33 mouse cellular contexts compared by ENCODE assay signal in genomic region chr6:41721430-41721829, GRCm38 (mm10). TPM values are rescaled to one million over a fixed set of nuclear protein-coding genes. Genes with fewer than 3 reads are reported as not detected.
DNase-seq lines count a peak whose midpoint lies in the region; ATAC-seq and TF ChIP-seq lines count a peak whose summit lies in the region.
"Had no signal": no experiment of that assay in that cellular context is flagged by ENCODE, and none has a peak within 500 bp of the region (broad histone marks: within the 10 kb centered on the region; RNA-seq: fewer than 3 reads in every experiment).

No protein-coding gene starts in this region.

- no peaks in the 10 kb centered on the region for H3K9me3 ChIP-seq in G1E (replicated peaks)
- no peaks in the 10 kb centered on the region for H3K9me3 ChIP-seq in liver, embryonic 13.5 days (replicated peaks)
- H3K9me3 ChIP-seq in hindbrain, postnatal 0 days (ENCODE audit: low read length): no peaks in the 10 kb centered on the region
- H3K9me3 ChIP-seq: embryonic facial prominence, embryonic 12.5 days; embryonic facial prominence, embryonic 15.5 days; hindbrain, embryonic 12.5 days; hindbrain, embryonic 15.5 days had no signal

- no peak overlapping the region for H3K4me2 ChIP-seq in liver, embryonic 13.5 days
- H3K4me2 ChIP-seq in hindbrain, postnatal 0 days (ENCODE audit: low read depth, low read length): no peak overlapping the region
- H3K4me2 ChIP-seq: embryonic facial prominence, embryonic 12.5 days; embryonic facial prominence, embryonic 15.5 days; heart, embryonic 11.5 days; hindbrain, embryonic 12.5 days; hindbrain, embryonic 15.5 days had no signal

- no peak overlapping the region for H3K27ac ChIP-seq in liver, embryonic 13.5 days
- H3K27ac ChIP-seq in cerebellum, adult 2 months (ENCODE audit: insufficient read depth, low read length): no peak overlapping the region
- no peak overlapping the region for H3K27ac ChIP-seq in hindbrain, postnatal 0 days
- H3K27ac ChIP-seq: embryonic facial prominence, embryonic 12.5 days; embryonic facial prominence, embryonic 15.5 days; gastrocnemius, adult 2 months; hindbrain, embryonic 12.5 days; hindbrain, embryonic 15.5 days had no signal

- peaks cover 16% of the 10 kb centered on the region for H3K4me1 ChIP-seq in G1E (ENCODE audit: insufficient read depth, low read depth, low read length)
- peaks cover 14% of the 10 kb centered on the region for H3K4me1 ChIP-seq in liver, embryonic 13.5 days (replicated peaks)
- H3K4me1 ChIP-seq in cerebellum, adult 2 months (ENCODE audit: control insufficient read depth, insufficient read depth, low read length): no peaks in the 10 kb centered on the region
- H3K4me1 ChIP-seq in hindbrain, postnatal 0 days (ENCODE audit: insufficient read depth, low read length): no peaks in the 10 kb centered on the region
- H3K4me1 ChIP-seq: embryonic facial prominence, embryonic 12.5 days; embryonic facial prominence, embryonic 15.5 days; hindbrain, embryonic 12.5 days; hindbrain, embryonic 15.5 days had no signal

- no peak overlapping the region for H3K4me3 ChIP-seq in G1E (ENCODE audit: low read depth, low read length)
- no peak overlapping the region for H3K4me3 ChIP-seq in liver, embryonic 13.5 days (replicated peaks)
- no peak overlapping the region for H3K4me3 ChIP-seq in cerebellum, adult 2 months (replicated peaks; ENCODE audit: insufficient read depth, low read depth, low read length)
- H3K4me3 ChIP-seq in hindbrain, postnatal 0 days (ENCODE audit: low read length): no peak overlapping the region
- H3K4me3 ChIP-seq: embryonic facial prominence, embryonic 12.5 days; embryonic facial prominence, embryonic 15.5 days; gastrocnemius, adult 2 months; hindbrain, embryonic 12.5 days; hindbrain, embryonic 15.5 days had no signal

- WGBS in liver, embryonic 13.5 days (ENCODE audit: insufficient replicate concordance): 36% methylated on average over 2 of the region's 2 CpGs
- WGBS in cerebellum, adult 2 months: 93% methylated on average over 2 of the region's 2 CpGs
- whole genome bisulfite sequencing in hindbrain, postnatal 0 days: 87% methylated on average over 2 of the region's 2 CpGs

- no peak for TF ChIP-seq CTCF in G1E (IDR thresholded peaks at IDR 0.05; ENCODE audit: low read depth, low read length)
- no peak for TF ChIP-seq CTCF in cerebellum, adult 2 months (IDR thresholded peaks at IDR 0.05; ENCODE audit: borderline replicate concordance, insufficient read depth, low read depth, low read length)
- TF ChIP-seq CTCF in hindbrain, postnatal 0 days (IDR thresholded peaks at IDR 0.05; ENCODE audit: low read depth): no peak

- peak; percentile 40 for ATAC-seq in G1E (ENCODE audit: extremely low read depth, insufficient number of reproducible peaks, low FRiP score, poor library complexity, severe bottlenecking)
- peak; percentile 75 for ATAC-seq in liver, embryonic 13.5 days (ENCODE audit: low read depth)
- peak; percentile 34; the same call in 1 of the 2 replicates for ATAC-seq in megakaryocyte progenitor cell, adult 5-6 weeks (replicated peaks; ENCODE audit: poor library complexity)
- ATAC-seq in hindbrain, postnatal 0 days: no peak
- ATAC-seq: activated CD4-positive, CD25-positive, alpha-beta regulatory T cell, adult 4 months; CD4-positive, CD25-positive, alpha-beta regulatory T cell, adult 4 months; forebrain, embryonic 14.5 days; forebrain, postnatal 0 days had no signal

- TF ChIP-seq POLR2A in cerebellum, adult 2 months (IDR thresholded peaks at IDR 0.05; ENCODE audit: borderline replicate concordance, insufficient read depth, low read length): no peak

- no peaks in the 10 kb centered on the region for H3K36me3 ChIP-seq in G1E (replicated peaks)
- H3K36me3 ChIP-seq in liver, embryonic 13.5 days: no peaks in the 10 kb centered on the region
- H3K36me3 ChIP-seq in hindbrain, postnatal 0 days (ENCODE audit: insufficient read depth, low read length): no peaks in the 10 kb centered on the region
- H3K36me3 ChIP-seq: embryonic facial prominence, embryonic 12.5 days; embryonic facial prominence, embryonic 15.5 days; hindbrain, embryonic 12.5 days; hindbrain, embryonic 15.5 days had no signal

- no peak overlapping the region for H3K9ac ChIP-seq in liver, embryonic 13.5 days
- H3K9ac ChIP-seq in hindbrain, postnatal 0 days (replicated peaks; ENCODE audit: low read length): no peak overlapping the region
- H3K9ac ChIP-seq: embryonic facial prominence, embryonic 12.5 days; embryonic facial prominence, embryonic 15.5 days; forebrain, postnatal 0 days; hindbrain, embryonic 12.5 days; hindbrain, embryonic 15.5 days had no signal

- DNase-seq in G1E (ENCODE audit: low spot score): no peak
- DNase-seq in liver, embryonic 13.5 days: no peak
- DNase-seq in adrenal gland, adult 18-20 months (ENCODE audit: low spot score in 2 of 2): no peak
- no peak for DNase-seq in cerebellum, adult 2 months
- no peak for DNase-seq in hindbrain, postnatal 0 days (ENCODE audit: low spot score)
- DNase-seq: adrenal gland, postnatal 10 days; adrenal gland, postnatal 36 days; cerebellum, adult 18-20 months; cerebellum, adult 9-11 months; cerebellum, postnatal 25 days; forebrain, postnatal 0 days; gastrocnemius, adult 2 months; gastrocnemius, postnatal 14 days; heart, adult 11 months had no signal

- H3K27me3 ChIP-seq in G1E (ENCODE audit: insufficient read depth, low read length): no peaks in the 10 kb centered on the region
- no peaks in the 10 kb centered on the region for H3K27me3 ChIP-seq in liver, embryonic 13.5 days
- H3K27me3 ChIP-seq in cerebellum, adult 2 months (ENCODE audit: control insufficient read depth, insufficient read depth, low read length): no peaks in the 10 kb centered on the region
- no peaks in the 10 kb centered on the region for H3K27me3 ChIP-seq in hindbrain, postnatal 0 days (ENCODE audit: insufficient read depth, low read length)
- H3K27me3 ChIP-seq: embryonic facial prominence, embryonic 12.5 days; embryonic facial prominence, embryonic 15.5 days; hindbrain, embryonic 12.5 days; hindbrain, embryonic 15.5 days had no signal

RNA-seq across cellular contexts. Expression of gene Kel, which starts 17.3 kb away (rescaled TPM):
- total RNA-seq in G1E (2014; fragmentation: Nextera tagmentation): 26.4 and 152 TPM in 2 replicates
- total RNA-seq in G1E (2017): 14.7 and 16.5 TPM in 2 replicates
- 1.1 and 1.6 TPM in 2 replicates for polyA plus RNA-seq in G1E (2012)
- 237 and 259 TPM in 2 replicates for polyA plus RNA-seq in liver, embryonic 13.5 days (2015; fragmentation: Nextera tagmentation; extraction: Ambion mirVana)
- 15.2 and 34.6 TPM in 2 replicates for total RNA-seq in megakaryocyte progenitor cell, adult 5-6 weeks (2015)
- total RNA-seq in megakaryocyte progenitor cell, adult 5-6 weeks (2017): 4.7 and 9.3 TPM in 2 replicates
- total RNA-seq in adrenal gland, adult 18-20 months (2021): not detected
- polyA plus RNA-seq in cerebellum, adult 2 months (2012; rRNA removed): not detected in 2 replicates
- not detected in 2 replicates for total RNA-seq in hindbrain, postnatal 0 days (2014; rRNA removed)
- polyA plus RNA-seq in hindbrain, postnatal 0 days (2015; fragmentation: Nextera tagmentation; extraction: Ambion mirVana): 0.06 TPM in 1 of 2 replicates, not detected in the other
- total RNA-seq: adrenal gland, postnatal 36 days; forebrain, postnatal 0 days; gastrocnemius, adult 2 months; gastrocnemius, postnatal 14 days had no signal
- polyA plus RNA-seq: C2C12; CD4-positive, CD25-positive, alpha-beta regulatory T cell, adult 4 months; forebrain, postnatal 0 days had no signal

RNA-seq across cellular contexts. Expression of gene Llcfc1, which starts 37.2 kb away (rescaled TPM):
- total RNA-seq in G1E (2014; fragmentation: Nextera tagmentation) (not detected in 2 replicates), G1E (2017) (not detected in 2 replicates)
- polyA plus RNA-seq in G1E (2012): not detected in 2 replicates
- not detected in 2 replicates for polyA plus RNA-seq in liver, embryonic 13.5 days (2015; fragmentation: Nextera tagmentation; extraction: Ambion mirVana)
- total RNA-seq in megakaryocyte progenitor cell, adult 5-6 weeks (2015): not detected in 2 replicates
- total RNA-seq in megakaryocyte progenitor cell, adult 5-6 weeks (2017): not detected in 2 replicates
- not detected for total RNA-seq in adrenal gland, adult 18-20 months (2021)
- not detected in 2 replicates for polyA plus RNA-seq in cerebellum, adult 2 months (2012; rRNA removed)
- 0.21 TPM in 1 of 2 replicates, not detected in the other for total RNA-seq in hindbrain, postnatal 0 days (2014; rRNA removed)
- not detected in 2 replicates for polyA plus RNA-seq in hindbrain, postnatal 0 days (2015; fragmentation: Nextera tagmentation; extraction: Ambion mirVana)
- total RNA-seq: adrenal gland, postnatal 10 days; adrenal gland, postnatal 36 days; common myeloid progenitor, adult 5-6 weeks; forebrain, postnatal 0 days; gastrocnemius, adult 2 months; gastrocnemius, postnatal 14 days; gastrocnemius, postnatal 4 days; heart, adult 8-10 months; heart, postnatal 25 days; hematopoietic stem cell, adult 5-6 weeks had no signal
- polyA plus RNA-seq: activated CD4-positive, CD25-positive, alpha-beta regulatory T cell, adult 4 months; C2C12; CD4-positive, CD25-positive, alpha-beta regulatory T cell, adult 4 months; embryonic facial prominence, embryonic 12.5 days; embryonic facial prominence, embryonic 15.5 days; forebrain, embryonic 11.5 days; forebrain, embryonic 14.5 days; forebrain, postnatal 0 days; frontal cortex, adult 2 months; heart, embryonic 11.5 days; heart, embryonic 14.5 days; heart, postnatal 0 days; hindbrain, embryonic 12.5 days; hindbrain, embryonic 15.5 days had no signal

RNA-seq across cellular contexts. Expression of gene Trpv5, which starts 40.9 kb away (rescaled TPM):
- not detected in 2 replicates for total RNA-seq in G1E (2014; fragmentation: Nextera tagmentation)
- 0.16 TPM in 1 of 2 replicates, not detected in the other for total RNA-seq in G1E (2017)
- polyA plus RNA-seq in G1E (2012): not detected in 2 replicates
- 0.08 TPM in 1 of 2 replicates, not detected in the other for polyA plus RNA-seq in liver, embryonic 13.5 days (2015; fragmentation: Nextera tagmentation; extraction: Ambion mirVana)
- total RNA-seq in megakaryocyte progenitor cell, adult 5-6 weeks (2015): 0.10 TPM in 1 of 2 replicates, not detected in the other
- total RNA-seq in megakaryocyte progenitor cell, adult 5-6 weeks (2017): not detected in 2 replicates
- total RNA-seq in adrenal gland, adult 18-20 months (2021): not detected
- polyA plus RNA-seq in cerebellum, adult 2 months (2012; rRNA removed): not detected in 2 replicates
- not detected in 2 replicates for total RNA-seq in hindbrain, postnatal 0 days (2014; rRNA removed)
- not detected in 2 replicates for polyA plus RNA-seq in hindbrain, postnatal 0 days (2015; fragmentation: Nextera tagmentation; extraction: Ambion mirVana)
- total RNA-seq: adrenal gland, postnatal 10 days; common myeloid progenitor, adult 5-6 weeks; forebrain, postnatal 0 days; gastrocnemius, adult 2 months; gastrocnemius, postnatal 14 days; gastrocnemius, postnatal 4 days; heart, adult 8-10 months; heart, postnatal 25 days; hematopoietic stem cell, adult 5-6 weeks had no signal
- polyA plus RNA-seq: C2C12; CD4-positive, CD25-positive, alpha-beta regulatory T cell, adult 4 months; embryonic facial prominence, embryonic 12.5 days; embryonic facial prominence, embryonic 15.5 days; forebrain, embryonic 11.5 days; forebrain, embryonic 14.5 days; forebrain, postnatal 0 days; frontal cortex, adult 2 months; heart, embryonic 11.5 days; heart, embryonic 14.5 days; heart, postnatal 0 days; hindbrain, embryonic 12.5 days; hindbrain, embryonic 15.5 days had no signal

RNA-seq across cellular contexts. Expression of gene Olfr459, which starts 53.5 kb away (rescaled TPM):
- total RNA-seq in G1E (2014; fragmentation: Nextera tagmentation) (not detected in 2 replicates), G1E (2017) (0.05 TPM in 1 of 2 replicates, not detected in the other)
- not detected in 2 replicates for polyA plus RNA-seq in G1E (2012)
- polyA plus RNA-seq in liver, embryonic 13.5 days (2015; fragmentation: Nextera tagmentation; extraction: Ambion mirVana): not detected in 2 replicates
- not detected in 2 replicates for total RNA-seq in megakaryocyte progenitor cell, adult 5-6 weeks (2015)
- total RNA-seq in megakaryocyte progenitor cell, adult 5-6 weeks (2017): not detected in 2 replicates
- total RNA-seq in adrenal gland, adult 18-20 months (2021): not detected
- not detected in 2 replicates for polyA plus RNA-seq in cerebellum, adult 2 months (2012; rRNA removed)
- not detected in 2 replicates for total RNA-seq in hindbrain, postnatal 0 days (2014; rRNA removed)
- not detected in 2 replicates for polyA plus RNA-seq in hindbrain, postnatal 0 days (2015; fragmentation: Nextera tagmentation; extraction: Ambion mirVana)
- total RNA-seq: adrenal gland, postnatal 10 days; adrenal gland, postnatal 36 days; common myeloid progenitor, adult 5-6 weeks; forebrain, postnatal 0 days; gastrocnemius, adult 2 months; gastrocnemius, postnatal 14 days; gastrocnemius, postnatal 4 days; heart, adult 8-10 months; heart, postnatal 25 days; hematopoietic stem cell, adult 5-6 weeks had no signal
- polyA plus RNA-seq: C2C12; embryonic facial prominence, embryonic 15.5 days; forebrain, embryonic 11.5 days; forebrain, embryonic 14.5 days; forebrain, postnatal 0 days; frontal cortex, adult 2 months; heart, embryonic 11.5 days; heart, embryonic 14.5 days; heart, postnatal 0 days; hindbrain, embryonic 12.5 days; hindbrain, embryonic 15.5 days had no signal
